9 mouse cellular contexts compared by ENCODE assay signal in genomic region chr8:121176291-121176690, GRCm38 (mm10). TPM values are rescaled to one million over a fixed set of nuclear protein-coding genes. Genes with fewer than 3 reads are reported as not detected.
DNase-seq lines count a peak whose midpoint lies in the region; ATAC-seq lines count a peak whose summit lies in the region.
"Had no signal": no experiment of that assay in that cellular context is flagged by ENCODE, and none has a peak within 500 bp of the region (broad histone marks: within the 10 kb centered on the region; RNA-seq: fewer than 3 reads in every experiment).

No protein-coding gene starts in this region.

- no peak overlapping the region for H3K4me3 ChIP-seq in lung, embryonic 16.5 days (ENCODE audit: low read length)
- no peak overlapping the region for H3K4me3 ChIP-seq in midbrain, embryonic 16.5 days (ENCODE audit: low read depth, low read length)
- H3K4me3 ChIP-seq: erythroblast, embryonic 14.5 days had no signal

- peaks cover 17% of the 10 kb centered on the region for H3K4me1 ChIP-seq in lung, embryonic 16.5 days (replicated peaks; ENCODE audit: control insufficient read depth, insufficient read depth, low read length)
- H3K4me1 ChIP-seq in midbrain, embryonic 16.5 days (ENCODE audit: control insufficient read depth, insufficient read depth, low read length): peaks cover 3% of the 10 kb centered on the region; the same call in 1 of the 2 replicates

- no peak overlapping the region for H3K4me2 ChIP-seq in lung, embryonic 16.5 days (ENCODE audit: low read depth, low read length)
- no peak overlapping the region for H3K4me2 ChIP-seq in midbrain, embryonic 16.5 days (ENCODE audit: low read length)

- H3K36me3 ChIP-seq in lung, embryonic 16.5 days (ENCODE audit: control insufficient read depth, insufficient read depth, low read length): no peaks in the 10 kb centered on the region
- H3K36me3 ChIP-seq in midbrain, embryonic 16.5 days (ENCODE audit: control insufficient read depth, insufficient read depth, low read length): no peaks in the 10 kb centered on the region

- ATAC-seq in lung, embryonic 16.5 days (ENCODE audit: low read depth): peak; percentile 27; the same call in 1 of the 2 replicates
- 0 out of 2 replicates have a peak, but pooled peaks have one; percentile 58 for ATAC-seq in midbrain, embryonic 16.5 days

- peaks cover 2% of the 10 kb centered on the region; the same call in 1 of the 2 replicates for H3K27me3 ChIP-seq in lung, embryonic 16.5 days (ENCODE audit: control insufficient read depth, insufficient read depth, low read depth, low read length)
- no peaks in the 10 kb centered on the region for H3K27me3 ChIP-seq in midbrain, embryonic 16.5 days (ENCODE audit: control insufficient read depth, insufficient read depth, low read depth, low read length)

- H3K9me3 ChIP-seq in lung, embryonic 16.5 days (ENCODE audit: control insufficient read depth, low read length): no peaks in the 10 kb centered on the region
- H3K9me3 ChIP-seq in midbrain, embryonic 16.5 days (replicated peaks; ENCODE audit: control insufficient read depth, low read length, poor library complexity, severe bottlenecking): no peaks in the 10 kb centered on the region

- no peak for DNase-seq in lung, postnatal 25 days (ENCODE audit: low spot score)
- DNase-seq in brain, adult 2 months (ENCODE audit: low read depth, low spot score): peak; percentile 9
- peak; percentile 37 for DNase-seq in heart, postnatal 4 days
- DNase-seq in frontal cortex, postnatal 36 days (ENCODE audit: low spot score in 2 of 2): no peak
- no peak for DNase-seq in thymus, postnatal 25 days
- DNase-seq: layer of hippocampus, adult 9-11 months had no signal

- WGBS in lung, embryonic 16.5 days: 38% methylated on average over 3 of the region's 3 CpGs
- WGBS in midbrain, embryonic 16.5 days: 38% methylated on average over 3 of the region's 3 CpGs

- no peak overlapping the region for H3K27ac ChIP-seq in lung, embryonic 16.5 days (ENCODE audit: low read length)
- no peak overlapping the region for H3K27ac ChIP-seq in midbrain, embryonic 16.5 days (ENCODE audit: low read length)

- no peak overlapping the region for H3K9ac ChIP-seq in lung, embryonic 16.5 days (ENCODE audit: low read length)
- no peak overlapping the region for H3K9ac ChIP-seq in midbrain, embryonic 16.5 days (ENCODE audit: low read depth, low read length)

RNA-seq across cellular contexts. Expression of gene Foxl1, which starts 48.6 kb away (rescaled TPM):
- polyA plus RNA-seq in lung, embryonic 16.5 days (2015; fragmentation: Nextera tagmentation; extraction: Ambion mirVana): 3.1 and 3.3 TPM in 2 replicates
- total RNA-seq in heart, postnatal 4 days (2021): under 1 TPM; 0.56 to 0.60 TPM
- polyA plus RNA-seq in midbrain, embryonic 16.5 days (2015; fragmentation: Nextera tagmentation; extraction: Ambion mirVana): 0.06 TPM in 1 of 2 replicates, not detected in the other
- polyA plus RNA-seq: erythroblast, embryonic 14.5 days had no signal

Comparison
In these comparisons a context has a peak if more than half of its experiments do, and no peak if none do; other contexts are left out.
1. DNase-seq: peak in brain, adult 2 months (single experiment) and heart, postnatal 4 days (single experiment); none in lung, postnatal 25 days (single experiment), frontal cortex, postnatal 36 days (0 of 2) and thymus, postnatal 25 days (single experiment).